Mouse (Mus musculus) olfactory bulb, adult 2 months (tissue): ENCODE measurements around the gene Cdkn2d. TPM values are rescaled to one million over a fixed set of nuclear protein-coding genes. Genes with fewer than 3 reads are reported as not detected.
"Not testable (repeated sequence)": the region's sequence is repeated elsewhere in the genome, so short reads cannot be mapped to it uniquely, and the experiment has no call there.

Experiments
- H3K27ac ChIP-seq: fragments of 200-500 bp; 2 replicates; pipeline ENCODE4 v1.5.1; 2012; ENCODE audit warnings: low read depth, low read length; ENCODE audit not compliant: insufficient read depth
- H3K4me1 ChIP-seq: fragments of 200-500 bp; 2 replicates; pipeline ENCODE4 v1.6.1; 2012; ENCODE audit warnings: low read length; ENCODE audit not compliant: control insufficient read depth, insufficient read depth
- H3K4me3 ChIP-seq: fragments of 200-500 bp; 2 replicates; pipeline ENCODE4 v1.5.1; 2012; ENCODE audit warnings: mild to moderate bottlenecking, low read depth, low read length, moderate library complexity; ENCODE audit not compliant: insufficient read depth
- CTCF ChIP-seq: fragments of 200-500 bp; IDR thresholded peaks from 2 replicates; pipeline ENCODE4 v1.5.1; 2012; ENCODE audit warnings: low read depth, mild to moderate bottlenecking, low read length, moderate library complexity; ENCODE audit not compliant: insufficient read depth
- POLR2A ChIP-seq: fragments of 200-500 bp; IDR thresholded peaks from 2 replicates; pipeline ENCODE4 v1.6.1; 2012; ENCODE audit warnings: mild to moderate bottlenecking, low read depth, low read length, moderate library complexity; ENCODE audit not compliant: insufficient read depth
- WGBS: fragments of 180-500 bp; shearing (Covaris S2); methylation state at CpG from one replicate; pipeline ENCODE4 v1.1.7; 2018; 5-methylcytosine and 5-hydroxymethylcytosine counted together
- polyA plus RNA-seq: library from polyadenylated mRNA; stranded (reverse); fragments of >200 nt; gene quantifications from 2 replicates; pipeline ENCODE4 v1.2.4, GENCODE M21; 2012; ENCODE audit warnings: low replicate concordance; ENCODE audit not compliant: missing spikeins, insufficient read depth, insufficient read length

The Cdkn2d gene
- polyA plus RNA-seq, 1 experiment, result not detected

DNA sequence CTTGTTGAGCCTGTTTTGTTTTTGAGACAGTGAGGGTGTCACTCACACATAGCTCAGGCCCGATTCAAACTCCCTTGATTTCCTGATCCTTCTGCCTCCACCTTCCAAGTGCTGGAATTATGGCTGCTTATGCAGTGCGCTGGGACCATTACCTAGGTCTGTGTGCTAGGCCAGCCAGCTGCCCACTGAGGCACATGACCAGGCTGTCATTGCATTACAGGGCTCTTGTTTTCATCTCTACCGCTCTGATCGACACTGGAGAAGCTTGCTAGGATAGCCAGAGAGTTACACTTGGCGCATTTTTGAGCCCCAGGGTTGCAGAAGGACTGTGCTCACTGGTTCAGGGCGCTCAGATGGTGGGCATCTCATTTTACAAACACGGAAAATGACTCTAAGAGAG lies 20.5 kb upstream of the Cdkn2d start:
- whole genome bisulfite sequencing, result 51% methylated on average over 7 of the region's 7 CpGs
- H3K4me1 ChIP-seq, result peaks cover 9% of the 10 kb centered on the region
- no peak overlapping the region for H3K4me3 ChIP-seq
- H3K27ac ChIP-seq, result no peak overlapping the region
- no peak for TF ChIP-seq CTCF

DNA sequence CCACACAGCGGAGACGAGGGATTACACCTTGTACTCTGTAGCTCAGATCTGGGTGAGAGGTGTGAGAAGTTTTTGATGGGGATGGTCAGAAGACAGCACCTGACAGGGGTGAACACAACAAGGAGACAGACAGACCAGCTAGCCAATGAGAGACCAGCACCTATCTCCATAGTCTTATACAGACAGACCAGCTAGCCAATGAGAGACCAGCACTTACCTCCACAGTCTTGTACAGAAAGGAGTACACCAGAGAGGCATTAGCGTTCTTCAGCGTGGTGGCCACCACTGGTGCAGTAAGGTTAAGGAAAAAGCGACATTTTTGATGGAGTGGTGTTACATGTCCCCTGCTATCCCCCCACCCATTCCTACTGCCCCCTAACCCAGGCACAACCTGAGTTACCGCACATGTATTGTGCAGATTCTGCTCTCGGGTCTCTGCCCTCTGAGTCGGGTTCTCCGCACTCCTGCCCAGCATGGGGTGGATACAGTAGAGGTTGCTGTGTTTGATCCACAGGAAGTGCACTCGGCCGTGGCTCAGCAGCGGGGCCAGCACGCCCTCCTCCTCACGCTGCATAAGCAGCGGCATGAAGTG lies 18.0 kb upstream of the Cdkn2d start:
- H3K4me1 ChIP-seq, result peaks cover 9% of the 10 kb centered on the region
- TF ChIP-seq CTCF (no peak), POLR2A (no peak)
- 72% methylated on average over 15 of the region's 15 CpGs for WGBS
- H3K4me3 ChIP-seq, result no peak overlapping the region
- no peak overlapping the region for H3K27ac ChIP-seq

DNA sequence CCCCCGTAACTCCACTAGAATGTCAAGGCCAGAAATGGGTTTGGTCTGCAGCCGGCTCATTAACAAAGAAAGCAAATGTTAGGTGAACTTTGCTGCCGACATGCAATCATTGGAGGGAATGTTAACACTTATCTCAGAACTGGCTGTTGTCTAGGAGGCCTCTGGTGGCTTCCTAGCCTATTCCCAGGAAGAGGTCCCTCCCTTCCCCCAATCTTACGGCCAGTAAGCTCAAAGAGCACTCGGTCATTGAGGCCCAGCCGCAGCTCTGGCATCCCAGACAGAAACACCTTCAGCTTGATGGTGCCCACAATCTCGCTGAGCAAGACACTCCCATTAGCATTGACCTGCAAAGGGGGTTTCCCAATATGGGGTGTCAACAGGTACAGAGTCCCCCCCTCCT lies 13.9 kb upstream of the Cdkn2d start:
- Histone ChIP-seq H3K4me1 (no peaks in the 10 kb centered on the region), H3K27ac (no peak overlapping the region), H3K4me3 (no peak overlapping the region)
- no peak for TF ChIP-seq CTCF
- no peak for TF ChIP-seq POLR2A
- WGBS, result 86% methylated on average over 7 of the region's 7 CpGs

DNA sequence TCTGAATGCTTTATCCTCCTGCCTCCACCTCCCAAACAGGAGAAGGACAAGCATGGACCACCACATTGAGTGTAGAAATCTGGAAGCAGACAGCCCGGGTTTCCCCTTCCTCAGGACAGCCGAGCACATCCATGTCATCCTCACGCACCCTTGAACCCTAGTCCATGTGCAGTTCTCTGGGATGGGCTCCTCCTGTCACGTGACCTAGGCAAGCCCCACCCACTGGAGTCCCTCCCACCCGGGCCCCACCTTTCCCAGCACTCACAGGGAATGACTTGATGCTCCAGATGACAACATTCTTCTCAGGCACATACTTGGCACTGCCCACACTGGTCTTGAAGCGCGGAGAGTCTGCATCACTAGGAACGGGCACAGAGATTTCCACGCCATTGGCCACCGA lies 7.8 kb upstream of the Cdkn2d start:
- no peaks in the 10 kb centered on the region for H3K4me1 ChIP-seq
- 87% methylated on average over 10 of the region's 10 CpGs for WGBS
- no peak overlapping the region for H3K27ac ChIP-seq
- H3K4me3 ChIP-seq, result no peak overlapping the region
- TF ChIP-seq POLR2A (no peak), CTCF (no peak)

- H3K27ac ChIP-seq, result no peak overlapping the region
- H3K4me1 ChIP-seq, result peaks cover 12% of the 10 kb centered on the region
- whole genome bisulfite sequencing, result 96% methylated on average over 3 of the region's 3 CpGs
- TF ChIP-seq CTCF (no peak), POLR2A (no peak)
- H3K4me3 ChIP-seq, result no peak overlapping the region
These were observed 1.1 kb upstream of the Cdkn2d start for GRCm38 (mm10) chr9:21292271-21292670.

DNA sequence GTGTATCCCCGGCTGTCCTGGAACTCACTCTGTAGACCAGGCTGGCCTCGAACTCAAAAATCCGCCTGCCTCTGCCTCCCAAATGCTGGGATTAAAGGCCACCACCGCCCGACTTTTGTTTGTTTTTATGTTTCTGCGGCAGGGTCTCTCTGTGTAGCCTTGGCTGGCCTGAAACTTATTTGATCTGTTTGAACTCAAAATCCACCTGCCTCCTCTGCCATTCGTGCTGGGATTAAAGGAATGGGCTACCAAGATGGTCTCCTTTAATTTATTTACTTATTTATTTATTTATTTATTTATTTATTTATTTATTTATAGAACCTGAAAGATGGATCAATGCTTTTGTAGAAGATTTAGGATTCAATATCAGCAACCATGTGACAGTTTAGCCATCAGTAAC lies 661 bp upstream of the Cdkn2d start:
- Histone ChIP-seq H3K4me3 (peak overlapping the region; percentile 59; the same call in 1 of the 2 replicates), H3K4me1 (peaks cover 12% of the 10 kb centered on the region)
- not testable (repeated sequence) for H3K27ac ChIP-seq
- WGBS, result 12% methylated on average over 7 of the region's 7 CpGs

GRCm38 (mm10) chr9:21290589-21290988 lies 618 bp downstream of the Cdkn2d start:
- peak overlapping the region; percentile 81 for H3K4me3 ChIP-seq
- TF ChIP-seq POLR2A (no peak), CTCF (no peak)
- WGBS, result under 1% methylated on average over 20 of the region's 20 CpGs
- H3K4me1 ChIP-seq, result peaks cover 17% of the 10 kb centered on the region
- H3K27ac ChIP-seq, result peak overlapping the region; percentile 81

DNA sequence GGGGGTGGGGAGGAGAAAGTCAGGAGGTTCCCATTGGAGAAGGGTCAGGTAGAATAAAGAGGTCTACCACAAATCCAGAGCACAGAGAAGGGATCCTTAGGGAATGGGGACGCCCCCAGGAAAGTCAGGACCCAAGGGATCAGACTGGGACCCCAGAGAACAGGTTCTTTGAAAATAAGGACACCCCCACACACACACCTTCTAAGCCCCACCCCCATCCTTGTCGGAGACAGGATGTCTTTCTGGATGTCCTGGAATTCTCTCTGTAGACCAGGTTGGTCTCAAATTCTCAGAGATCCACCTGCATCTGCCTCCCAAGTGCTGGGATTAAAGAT lies 1.9 kb downstream of the Cdkn2d start:
- Histone ChIP-seq H3K4me3 (no peak overlapping the region), H3K4me1 (peaks cover 17% of the 10 kb centered on the region), H3K27ac (no peak overlapping the region)
- TF ChIP-seq CTCF (no peak), POLR2A (no peak)
- 98% methylated on average over 2 of the region's 2 CpGs for WGBS

- no peak for TF ChIP-seq POLR2A
- peaks cover 17% of the 10 kb centered on the region for H3K4me1 ChIP-seq
- WGBS, result 73% methylated on average over 13 of the region's 13 CpGs
- peak overlapping the region; percentile 83; the same call in 1 of the 2 replicates for H3K27ac ChIP-seq
- peak overlapping the region; percentile 89 for H3K4me3 ChIP-seq
These were observed 2.5 kb downstream of the Cdkn2d start for GRCm38 (mm10) chr9:21288404-21289336.
